Mouse (Mus musculus): ENCODE results near the gene Suds3. TPM values are rescaled to one million over a fixed set of nuclear protein-coding genes. Genes with fewer than 3 reads are reported as not detected.

Suds3 gene
- polyA plus RNA-seq, 1 experiment, result 45.1 TPM

- Histone ChIP-seq H3K27ac (ENCODE audit: insufficient read depth, low read length) (no peak overlapping the region), H3K36me3 (ENCODE audit: control insufficient read depth, insufficient read depth, low read length) (no peaks in the 10 kb centered on the region), H3K4me3 (ENCODE audit: extremely low read depth, insufficient read depth, insufficient read length) (no peak overlapping the region), H3K4me1 (ENCODE audit: control insufficient read depth, insufficient read depth, insufficient read length) (peaks cover 16% of the 10 kb centered on the region; the same call in 1 of the 2 replicates), H3K27me3 (ENCODE audit: control insufficient read depth, insufficient read depth, low read length) (no peaks in the 10 kb centered on the region)
- no peak for TF ChIP-seq POLR2A (IDR thresholded peaks at IDR 0.05; ENCODE audit: low read depth, low read length)
- no peak for TF ChIP-seq CTCF (IDR thresholded peaks at IDR 0.05; ENCODE audit: extremely low read depth, insufficient read depth, insufficient read length, insufficient replicate concordance)
- no peak for DNase-seq (ENCODE audit: low read depth in 1 of 2, low spot score in 2 of 2)
Measured at GRCm38 (mm10) chr5:117146165-117146564, 30.3 kb upstream of the Suds3 start.

GRCm38 (mm10) chr5:117143721-117144135 is 27.8 kb upstream of the Suds3 start:
- Histone ChIP-seq H3K4me3 (ENCODE audit: extremely low read depth, insufficient read depth, insufficient read length) (no peak overlapping the region), H3K27me3 (ENCODE audit: control insufficient read depth, insufficient read depth, low read length) (no peaks in the 10 kb centered on the region), H3K4me1 (ENCODE audit: control insufficient read depth, insufficient read depth, insufficient read length) (peaks cover 18% of the 10 kb centered on the region; the same call in 1 of the 2 replicates), H3K36me3 (ENCODE audit: control insufficient read depth, insufficient read depth, low read length) (no peaks in the 10 kb centered on the region), H3K27ac (ENCODE audit: insufficient read depth, low read length) (no peak overlapping the region)
- TF ChIP-seq POLR2A (IDR thresholded peaks at IDR 0.05; ENCODE audit: low read depth, low read length), result no peak
- TF ChIP-seq CTCF (IDR thresholded peaks at IDR 0.05; ENCODE audit: extremely low read depth, insufficient read depth, insufficient read length, insufficient replicate concordance), result peak; percentile 70; the same call in 1 of the 2 replicates
- DNase-seq (ENCODE audit: low read depth in 1 of 2, low spot score in 2 of 2), result peak in 1 of 2 experiments; percentile 48
- 66% methylated on average over 9 of the region's 9 CpGs for WGBS

- Histone ChIP-seq H3K27me3 (ENCODE audit: control insufficient read depth, insufficient read depth, low read length) (no peaks in the 10 kb centered on the region), H3K27ac (ENCODE audit: insufficient read depth, low read length) (0 out of 2 replicates have a peak overlapping the region, but pooled peaks have one; percentile 11), H3K36me3 (ENCODE audit: control insufficient read depth, insufficient read depth, low read length) (no peaks in the 10 kb centered on the region), H3K4me3 (ENCODE audit: extremely low read depth, insufficient read depth, insufficient read length) (no peak overlapping the region), H3K4me1 (ENCODE audit: control insufficient read depth, insufficient read depth, insufficient read length) (peaks cover 36% of the 10 kb centered on the region; the same call in 1 of the 2 replicates)
- TF ChIP-seq CTCF (IDR thresholded peaks at IDR 0.05; ENCODE audit: extremely low read depth, insufficient read depth, insufficient read length, insufficient replicate concordance) (no peak), POLR2A (IDR thresholded peaks at IDR 0.05; ENCODE audit: low read depth, low read length) (no peak)
- WGBS, result 44% methylated on average over 7 of the region's 7 CpGs
- DNase-seq (ENCODE audit: low read depth in 1 of 2, low spot score in 2 of 2), result peak in 1 of 2 experiments; percentile 24
Measured at GRCm38 (mm10) chr5:117140374-117140773, 24.5 kb upstream of the Suds3 start.

GRCm38 (mm10) chr5:117139822-117140221 is 23.9 kb upstream of the Suds3 start:
- H3K27ac ChIP-seq (ENCODE audit: insufficient read depth, low read length), result no peak overlapping the region

GRCm38 (mm10) chr5:117138295-117138988 is 22.5 kb upstream of the Suds3 start:
- peak in 1 of 2 experiments; percentile 52 for DNase-seq (ENCODE audit: low read depth in 1 of 2, low spot score in 2 of 2)

More at GRCm38 (mm10) chr5:117139822-117140221, 23.9 kb upstream of the Suds3 start:
- Histone ChIP-seq H3K27me3 (ENCODE audit: control insufficient read depth, insufficient read depth, low read length) (no peaks in the 10 kb centered on the region), H3K4me1 (ENCODE audit: control insufficient read depth, insufficient read depth, insufficient read length) (peaks cover 40% of the 10 kb centered on the region; the same call in 1 of the 2 replicates), H3K4me3 (ENCODE audit: extremely low read depth, insufficient read depth, insufficient read length) (no peak overlapping the region), H3K36me3 (ENCODE audit: control insufficient read depth, insufficient read depth, low read length) (no peaks in the 10 kb centered on the region)
- TF ChIP-seq POLR2A (IDR thresholded peaks at IDR 0.05; ENCODE audit: low read depth, low read length), result no peak
- TF ChIP-seq CTCF (IDR thresholded peaks at IDR 0.05; ENCODE audit: extremely low read depth, insufficient read depth, insufficient read length, insufficient replicate concordance), result no peak
- no peak for DNase-seq (ENCODE audit: low read depth in 1 of 2, low spot score in 2 of 2)
- whole genome bisulfite sequencing, result 85% methylated on average over 8 of the region's 8 CpGs

GRCm38 (mm10) chr5:117137594-117137993 is 21.7 kb upstream of the Suds3 start:
- Histone ChIP-seq H3K27ac (ENCODE audit: insufficient read depth, low read length) (peak overlapping the region; percentile 44; the same call in 1 of the 2 replicates), H3K4me1 (ENCODE audit: control insufficient read depth, insufficient read depth, insufficient read length) (peaks cover 41% of the 10 kb centered on the region; the same call in 1 of the 2 replicates)

More at GRCm38 (mm10) chr5:117138295-117138988, 22.5 kb upstream of the Suds3 start:
- WGBS, result 14% methylated on average over 11 of the region's 11 CpGs
- Histone ChIP-seq H3K36me3 (ENCODE audit: control insufficient read depth, insufficient read depth, low read length) (no peaks in the 10 kb centered on the region), H3K4me3 (ENCODE audit: extremely low read depth, insufficient read depth, insufficient read length) (no peak overlapping the region), H3K27me3 (ENCODE audit: control insufficient read depth, insufficient read depth, low read length) (no peaks in the 10 kb centered on the region), H3K4me1 (ENCODE audit: control insufficient read depth, insufficient read depth, insufficient read length) (peaks cover 41% of the 10 kb centered on the region; the same call in 1 of the 2 replicates), H3K27ac (ENCODE audit: insufficient read depth, low read length) (peak overlapping the region; percentile 62)
- no peak for TF ChIP-seq CTCF (IDR thresholded peaks at IDR 0.05; ENCODE audit: extremely low read depth, insufficient read depth, insufficient read length, insufficient replicate concordance)
- no peak for TF ChIP-seq POLR2A (IDR thresholded peaks at IDR 0.05; ENCODE audit: low read depth, low read length)

More at GRCm38 (mm10) chr5:117137594-117137993, 21.7 kb upstream of the Suds3 start:
- TF ChIP-seq POLR2A (IDR thresholded peaks at IDR 0.05; ENCODE audit: low read depth, low read length) (no peak), CTCF (IDR thresholded peaks at IDR 0.05; ENCODE audit: extremely low read depth, insufficient read depth, insufficient read length, insufficient replicate concordance) (no peak)
- no peak for DNase-seq (ENCODE audit: low read depth in 1 of 2, low spot score in 2 of 2)
- Histone ChIP-seq H3K4me3 (ENCODE audit: extremely low read depth, insufficient read depth, insufficient read length) (no peak overlapping the region), H3K36me3 (ENCODE audit: control insufficient read depth, insufficient read depth, low read length) (no peaks in the 10 kb centered on the region), H3K27me3 (ENCODE audit: control insufficient read depth, insufficient read depth, low read length) (no peaks in the 10 kb centered on the region)
- WGBS, result 25% methylated on average over 8 of the region's 8 CpGs
